Mouse (Mus musculus) thymus, adult 2 months (tissue): ENCODE results near the gene Adprh. TPM values are rescaled to one million over a fixed set of nuclear protein-coding genes. Genes with fewer than 3 reads are reported as not detected.

Experiments
- DNase-seq: peaks from one replicate; pipeline ENCODE4 v3.0.0; 2021
- H3K27ac ChIP-seq: fragments of 200-500 bp; 2 replicates; pipeline ENCODE4 v1.5.1; 2012; ENCODE audit warnings: low read length, control low read depth; ENCODE audit not compliant: control insufficient read depth, insufficient read depth
- H3K27me3 ChIP-seq: fragments of 200-500 bp; 2 replicates; pipeline ENCODE4 v1.6.1; 2012; ENCODE audit warnings: mild to moderate bottlenecking, low read length, moderate library complexity, mixed read lengths; ENCODE audit not compliant: control insufficient read depth, insufficient read depth
- H3K36me3 ChIP-seq: fragments of 200-500 bp; 2 replicates; pipeline ENCODE4 v1.6.1; 2012; ENCODE audit warnings: mild to moderate bottlenecking, low read length, moderate library complexity; ENCODE audit not compliant: control insufficient read depth, insufficient read depth
- H3K4me1 ChIP-seq: fragments of 200-500 bp; replicated peaks from 2 replicates; pipeline ENCODE4 v1.6.1; 2012; ENCODE audit warnings: low read length; ENCODE audit not compliant: control insufficient read depth, insufficient read depth
- H3K4me3 ChIP-seq: fragments of 200-500 bp; 2 replicates; pipeline ENCODE4 v1.5.1; 2012; ENCODE audit warnings: mild to moderate bottlenecking, low read length, control low read depth, moderate library complexity; ENCODE audit not compliant: control insufficient read depth, insufficient read depth
- CTCF ChIP-seq: fragments of 200-500 bp; IDR thresholded peaks from 2 replicates; pipeline ENCODE4 v1.5.1; 2012; ENCODE audit warnings: mild to moderate bottlenecking, control low read depth, low read length, moderate library complexity, borderline replicate concordance; ENCODE audit not compliant: control insufficient read depth, poor library complexity, insufficient read depth; ENCODE audit errors: extremely low read depth
- POLR2A ChIP-seq: fragments of 200-500 bp; IDR thresholded peaks from 2 replicates; pipeline ENCODE4 v1.6.1; 2012; ENCODE audit warnings: mild to moderate bottlenecking, low read length, control low read depth, moderate library complexity; ENCODE audit not compliant: control insufficient read depth, poor library complexity, insufficient read depth; ENCODE audit errors: extremely low read depth
- WGBS: fragments of 180-500 bp; shearing (Covaris S2); methylation state at CpG from one replicate; pipeline ENCODE4 v1.1.7; 2018; 5-methylcytosine and 5-hydroxymethylcytosine counted together
- polyA plus RNA-seq: library from polyadenylated mRNA; depleted of rRNA; stranded (reverse); fragments of >200 nt; gene quantifications from 2 replicates; pipeline ENCODE4 v1.2.3, GENCODE M21; 2012

Adprh gene
- polyA plus RNA-seq, 1 experiment: 49.8 TPM

GRCm38 (mm10) chr16:38434295-38434795 lies 18.2 kb downstream of the Adprh start:
- Histone ChIP-seq H3K4me1 (no peaks in the 10 kb centered on the region), H3K4me3 (no peak overlapping the region), H3K27me3 (no peaks in the 10 kb centered on the region), H3K36me3 (no peaks in the 10 kb centered on the region), H3K27ac (no peak overlapping the region)
- TF ChIP-seq CTCF: no peak
- TF ChIP-seq POLR2A: no peak
- DNase-seq: no peak
- WGBS: 90% methylated on average over 4 of the region's 4 CpGs

GRCm38 (mm10) chr16:38433514-38433913 lies 19.0 kb downstream of the Adprh start:
- DNase-seq: no peak
- WGBS: 92% methylated on average over 8 of the region's 8 CpGs
- Histone ChIP-seq H3K27ac (no peak overlapping the region), H3K27me3 (no peaks in the 10 kb centered on the region), H3K36me3 (no peaks in the 10 kb centered on the region), H3K4me1 (no peaks in the 10 kb centered on the region), H3K4me3 (no peak overlapping the region)
- TF ChIP-seq CTCF (no peak), POLR2A (no peak)

- H3K4me1 ChIP-seq: no peaks in the 10 kb centered on the region
- whole genome bisulfite sequencing: 88% methylated on average over 11 of the region's 11 CpGs
- TF ChIP-seq POLR2A (no peak), CTCF (no peak)
- no peak within 1 kb of the TSS for H3K27ac ChIP-seq
- H3K36me3 ChIP-seq: no peaks in the 10 kb centered on the region
- no peaks in the 10 kb centered on the region for H3K27me3 ChIP-seq
- no peak within 1 kb of the TSS for H3K4me3 ChIP-seq
- DNase-seq: no peak
Measured at GRCm38 (mm10) chr16:38432498-38433425, 19.7 kb downstream of the Adprh start, which contains the start of gene Pla1a. Gene Pla1a, minus strand, starts transcription at chr16:38433145.

- H3K27ac ChIP-seq: no peak overlapping the region
- no peaks in the 10 kb centered on the region for H3K27me3 ChIP-seq
- H3K4me1 ChIP-seq: no peaks in the 10 kb centered on the region
- no peak overlapping the region for H3K4me3 ChIP-seq
- DNase-seq: no peak
- no peak for TF ChIP-seq POLR2A
- no peak for TF ChIP-seq CTCF
- H3K36me3 ChIP-seq: no peaks in the 10 kb centered on the region
- WGBS: 85% methylated on average over 13 of the region's 13 CpGs
Measured at GRCm38 (mm10) chr16:38431446-38432185, 20.9 kb downstream of the Adprh start.

GRCm38 (mm10) chr16:38425799-38426198 lies 26.7 kb downstream of the Adprh start:
- 88% methylated on average over 1 of the region's 1 CpGs for WGBS
- DNase-seq: no peak
- H3K27me3 ChIP-seq: no peaks in the 10 kb centered on the region
- H3K4me3 ChIP-seq: no peak overlapping the region
- H3K4me1 ChIP-seq: no peaks in the 10 kb centered on the region
- H3K27ac ChIP-seq: no peak overlapping the region
- no peak for TF ChIP-seq POLR2A
- no peak for TF ChIP-seq CTCF
- no peaks in the 10 kb centered on the region for H3K36me3 ChIP-seq

- no peak overlapping the region for H3K4me3 ChIP-seq
- H3K36me3 ChIP-seq: no peaks in the 10 kb centered on the region
- no peak for TF ChIP-seq CTCF
- TF ChIP-seq POLR2A: no peak
- H3K27ac ChIP-seq: no peak overlapping the region
- H3K27me3 ChIP-seq: no peaks in the 10 kb centered on the region
- DNase-seq: no peak
- WGBS: 89% methylated on average over 2 of the region's 2 CpGs
- H3K4me1 ChIP-seq: no peaks in the 10 kb centered on the region
Measured at GRCm38 (mm10) chr16:38425374-38425773, 27.1 kb downstream of the Adprh start.
